ENCODE assay signal across 9 mouse cellular contexts in the genomic region with DNA sequence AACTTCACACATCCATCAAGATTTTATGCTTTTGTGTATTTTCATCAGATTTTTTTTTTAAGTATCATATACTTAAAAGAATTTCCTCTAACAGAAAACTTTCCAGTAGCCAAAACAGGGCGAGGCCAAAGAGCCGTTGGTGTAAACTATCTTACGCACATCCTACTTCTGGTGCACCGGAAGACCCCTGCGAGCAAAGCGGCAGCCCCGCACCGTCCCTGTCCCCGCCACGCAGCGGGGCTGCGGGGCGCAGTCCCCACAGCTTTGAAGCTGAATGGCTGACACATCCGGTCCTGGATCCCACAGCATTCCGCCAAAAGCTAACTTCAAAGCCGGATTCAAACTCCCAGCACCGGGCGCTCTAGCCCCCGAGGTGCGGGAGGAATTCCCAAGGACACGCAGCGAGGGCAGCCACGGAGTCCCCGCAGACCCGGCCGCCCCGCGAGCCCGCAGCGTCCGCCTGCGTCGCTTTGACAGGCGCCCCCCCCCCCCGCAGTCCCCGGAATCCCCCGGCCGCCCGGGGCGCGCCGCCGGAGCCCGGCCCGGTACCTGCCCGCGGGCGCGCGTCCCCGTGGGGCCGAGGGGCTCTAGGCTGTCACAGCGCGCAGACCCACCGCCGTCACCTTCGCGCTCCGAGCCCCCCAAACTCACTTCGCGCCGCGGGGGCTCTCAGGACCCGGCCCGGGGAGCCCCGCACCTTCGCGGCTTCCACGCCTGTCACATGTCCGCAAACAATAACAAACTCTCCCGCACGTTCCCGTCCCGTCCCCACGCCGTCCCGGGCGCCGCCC. TPM values are rescaled to one million over a fixed set of nuclear protein-coding genes. Genes with fewer than 3 reads are reported as not detected.
DNase-seq lines count a peak whose midpoint lies in the region; ATAC-seq lines count a peak whose summit lies in the region.
"Had no signal": no experiment of that assay in that cellular context is flagged by ENCODE, and none has a peak within 500 bp of the region (broad histone marks: within the 10 kb centered on the region; RNA-seq: fewer than 3 reads in every experiment).

No protein-coding gene starts in this region.

- H3K4me3 ChIP-seq in forebrain, embryonic 10.5 days, result peak overlapping the region; percentile 97
- H3K4me3 ChIP-seq in intestine, embryonic 14.5 days (ENCODE audit: low read depth, low read length), result peak overlapping the region; percentile 87

- ATAC-seq in cerebellum, adult (ENCODE audit: insufficient number of reproducible peaks, low FRiP score, low TSS enrichment), result no peak
- peak; percentile 69 for ATAC-seq in activated CD4-positive, CD25-positive, alpha-beta regulatory T cell, adult 4 months
- ATAC-seq in intestine, embryonic 14.5 days (replicated peaks; ENCODE audit: low FRiP score, low TSS enrichment, low read depth), result peak; percentile 3; the same call in 1 of the 2 replicates
- peak; percentile 34 for ATAC-seq in megakaryocyte-erythroid progenitor cell, adult 5-6 weeks (replicated peaks; ENCODE audit: low FRiP score, low TSS enrichment, poor library complexity, severe bottlenecking)

- H3K27ac ChIP-seq in forebrain, embryonic 10.5 days, result peak overlapping the region; percentile 97
- peak overlapping the region; percentile 94 for H3K27ac ChIP-seq in intestine, embryonic 14.5 days (ENCODE audit: low read depth)

- H3K9ac ChIP-seq in intestine, embryonic 14.5 days (ENCODE audit: low read length), result peak overlapping the region; percentile 92

- peaks cover 53% of the 10 kb centered on the region for H3K4me1 ChIP-seq in forebrain, embryonic 10.5 days
- H3K4me1 ChIP-seq in intestine, embryonic 14.5 days (replicated peaks; ENCODE audit: control insufficient read depth, insufficient read depth, low read length), result peaks cover 47% of the 10 kb centered on the region

- WGBS in forebrain, embryonic 10.5 days, result under 1% methylated on average over 65 of the region's 79 CpGs
- under 1% methylated on average over 53 of the region's 79 CpGs for WGBS in intestine, embryonic 14.5 days

- no peaks in the 10 kb centered on the region for H3K36me3 ChIP-seq in forebrain, embryonic 10.5 days (replicated peaks)
- no peaks in the 10 kb centered on the region for H3K36me3 ChIP-seq in intestine, embryonic 14.5 days (ENCODE audit: control insufficient read depth, insufficient read depth, low read length)
- no peaks in the 10 kb centered on the region; the same call in 1 of the 2 replicates for H3K36me3 ChIP-seq in splenic B cell, adult 2 months (ENCODE audit: control insufficient read depth, insufficient read depth, low read length, poor library complexity, severe bottlenecking)

- no peaks in the 10 kb centered on the region for H3K9me3 ChIP-seq in forebrain, embryonic 10.5 days
- H3K9me3 ChIP-seq in intestine, embryonic 14.5 days (ENCODE audit: control insufficient read depth, low read length), result no peaks in the 10 kb centered on the region

- peak overlapping the region; percentile 81 for H3K4me2 ChIP-seq in intestine, embryonic 14.5 days (ENCODE audit: low read length)

- peak; percentile 61 for DNase-seq in cerebellum, adult 11-12 months
- no peak for DNase-seq in forebrain, embryonic 10.5 days (ENCODE audit: extremely low spot score, low spot score)
- peak; percentile 76 for DNase-seq in intestine, embryonic 14.5 days (ENCODE audit: low spot score)
- peak; percentile 84 for DNase-seq in splenic B cell, adult 2 months (ENCODE audit: low read depth, low spot score)
- DNase-seq in urinary bladder, postnatal 36 days (ENCODE audit: low spot score in 2 of 2), result no peak

- H3K27me3 ChIP-seq in forebrain, embryonic 10.5 days (ENCODE audit: poor library complexity, severe bottlenecking), result peaks cover 22% of the 10 kb centered on the region
- no peaks in the 10 kb centered on the region for H3K27me3 ChIP-seq in intestine, embryonic 14.5 days (replicated peaks; ENCODE audit: control insufficient read depth, insufficient read depth, low read length)
- no peaks in the 10 kb centered on the region for H3K27me3 ChIP-seq in splenic B cell, adult 2 months (ENCODE audit: control insufficient read depth, insufficient read depth, low read length, poor library complexity, severe bottlenecking)
- H3K27me3 ChIP-seq: Patski had no signal

RNA-seq across cellular contexts. Expression of gene Map3k1, which starts 1.0 kb away (rescaled TPM):
- 100 to 1,000 TPM in 1 of 2 experiments, 10 to 100 TPM in 1; 84.4 to 102 TPM for polyA plus RNA-seq in activated CD4-positive, CD25-positive, alpha-beta regulatory T cell, adult 4 months (2017; shearing (Covaris generic))
- 13.4 and 13.9 TPM in 2 replicates for polyA plus RNA-seq in forebrain, embryonic 10.5 days (2016; fragmentation: Nextera tagmentation; extraction: Ambion mirVana)
- 30.4 and 33.1 TPM in 2 replicates for polyA plus RNA-seq in intestine, embryonic 14.5 days (2014; fragmentation: Nextera tagmentation; extraction: Ambion mirVana)
- total RNA-seq in megakaryocyte-erythroid progenitor cell, adult 5-6 weeks (2014; fragmentation: Nextera tagmentation), result 12.2 and 13.6 TPM in 2 replicates
- total RNA-seq in megakaryocyte-erythroid progenitor cell, adult 5-6 weeks (2017), result 10.7 and 36.0 TPM in 2 replicates

Comparison
In these comparisons a context has a peak if more than half of its experiments do, and no peak if none do; other contexts are left out.
1. DNase-seq: peak in cerebellum, adult 11-12 months (single experiment), intestine, embryonic 14.5 days (single experiment) and splenic B cell, adult 2 months (single experiment); none in forebrain, embryonic 10.5 days (single experiment) and urinary bladder, postnatal 36 days (0 of 2).